10 mouse cellular contexts compared by ENCODE assay signal in the genomic region with DNA sequence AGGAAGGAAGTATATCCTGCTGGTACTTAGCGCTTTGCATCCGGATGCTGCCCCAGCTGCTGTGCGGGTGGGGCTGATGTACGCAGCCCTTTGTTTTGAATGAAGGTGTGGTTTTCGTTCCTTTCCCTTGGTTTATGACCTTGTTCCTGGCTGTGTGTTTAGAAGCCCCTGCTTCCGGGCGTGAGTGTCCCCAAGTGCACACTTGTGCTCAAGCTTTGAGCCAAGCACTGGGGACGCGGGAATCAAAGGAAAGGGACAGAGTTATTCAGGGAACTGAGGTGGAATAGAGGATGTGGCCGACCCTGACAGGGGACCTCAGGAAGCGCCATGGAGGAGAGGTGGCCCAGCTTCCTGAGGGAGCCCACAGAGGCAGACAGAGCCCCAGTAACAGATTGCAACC. TPM values are rescaled to one million over a fixed set of nuclear protein-coding genes. Genes with fewer than 3 reads are reported as not detected.
DNase-seq lines count a peak whose midpoint lies in the region; ATAC-seq and TF ChIP-seq lines count a peak whose summit lies in the region.
"Had no signal": no experiment of that assay in that cellular context is flagged by ENCODE, and none has a peak within 500 bp of the region (broad histone marks: within the 10 kb centered on the region; RNA-seq: fewer than 3 reads in every experiment).

No protein-coding gene starts in this region.

- no peaks in the 10 kb centered on the region for H3K4me1 ChIP-seq in brown adipose tissue, adult 24 weeks (ENCODE audit: control insufficient read depth, insufficient read depth, insufficient read length, low read length)
- no peaks in the 10 kb centered on the region for H3K4me1 ChIP-seq in kidney, embryonic 16.5 days (ENCODE audit: insufficient read depth, low read length)
- H3K4me1 ChIP-seq: forebrain, embryonic 10.5 days; neural tube, embryonic 12.5 days had no signal

- ATAC-seq in kidney, embryonic 16.5 days (ENCODE audit: low FRiP score, low TSS enrichment): peak; percentile 46; the same call in 1 of the 2 replicates
- no peak for ATAC-seq in erythroblast, adult 5-6 weeks (replicated peaks; ENCODE audit: low FRiP score, poor library complexity, severe bottlenecking)

- peaks cover 6% of the 10 kb centered on the region; the same call in 1 of the 2 replicates for H3K36me3 ChIP-seq in kidney, embryonic 16.5 days (ENCODE audit: insufficient read depth, low read length)

- no peak for TF ChIP-seq CTCF in gastrocnemius, adult 2 months (IDR thresholded peaks at IDR 0.05)

- H3K4me2 ChIP-seq in kidney, embryonic 16.5 days (replicated peaks; ENCODE audit: low read depth, low read length): no peak overlapping the region
- H3K4me2 ChIP-seq: neural tube, embryonic 12.5 days had no signal

- no peaks in the 10 kb centered on the region for H3K27me3 ChIP-seq in kidney, embryonic 16.5 days (ENCODE audit: insufficient read depth, low read length)
- H3K27me3 ChIP-seq: neural tube, embryonic 12.5 days had no signal

- no peak overlapping the region for H3K4me3 ChIP-seq in gastrocnemius, adult 2 months
- no peak overlapping the region for H3K4me3 ChIP-seq in brown adipose tissue, adult 24 weeks (ENCODE audit: insufficient read depth, low read depth, low read length)
- H3K4me3 ChIP-seq in kidney, embryonic 16.5 days (ENCODE audit: low read length): no peak overlapping the region
- H3K4me3 ChIP-seq: forebrain, embryonic 10.5 days; neural tube, embryonic 12.5 days had no signal

- WGBS in kidney, embryonic 16.5 days: 78% methylated on average over 11 of the region's 11 CpGs

- intact Hi-C loops in gastrocnemius, adult 2 months (cut with DNase I): no loop called here

- H3K27ac ChIP-seq in gastrocnemius, adult 2 months: peak overlapping the region; percentile 61
- peak overlapping the region; percentile 65 for H3K27ac ChIP-seq in brown adipose tissue, adult 24 weeks (replicated peaks; ENCODE audit: low read depth, low read length)
- H3K27ac ChIP-seq in kidney, embryonic 16.5 days (ENCODE audit: low read length): peak overlapping the region; percentile 54; the same call in 1 of the 2 replicates
- H3K27ac ChIP-seq: forebrain, embryonic 10.5 days; neural tube, embryonic 12.5 days had no signal

- no peak overlapping the region for H3K9ac ChIP-seq in kidney, embryonic 16.5 days (replicated peaks; ENCODE audit: low read length)
- H3K9ac ChIP-seq: neural tube, embryonic 12.5 days had no signal

- no peaks in the 10 kb centered on the region for H3K9me3 ChIP-seq in kidney, embryonic 16.5 days (ENCODE audit: low read length)
- H3K9me3 ChIP-seq: forebrain, embryonic 10.5 days; neural tube, embryonic 12.5 days had no signal

- DNase-seq in gastrocnemius, adult 2 months: no peak
- DNase-seq in gastrocnemius, postnatal 4 days (ENCODE audit: low spot score in 2 of 2): no peak
- peak; percentile 38 to 64 for DNase-seq in thymus, adult 18-20 months
- no peak for DNase-seq in retina, embryonic 14.5 days (ENCODE audit: low spot score)
- DNase-seq in adrenal gland, adult 8-10 months: no peak

RNA-seq across cellular contexts. Expression of a gene that starts 13.7 kb away (rescaled TPM):
- 10 to 100 TPM; 27.7 to 34.3 TPM for total RNA-seq in gastrocnemius, adult 2 months (2021)
- total RNA-seq in gastrocnemius, postnatal 4 days (2021): 10 to 100 TPM; 26.5 to 31.4 TPM
- polyA plus RNA-seq in brown adipose tissue, adult 24 weeks (2012; ENCODE audit: insufficient read depth, insufficient read length, missing spikeins): 26.3 and 29.0 TPM in 2 replicates
- 47.1 and 48.6 TPM in 2 replicates for polyA plus RNA-seq in kidney, embryonic 16.5 days (2015; fragmentation: Nextera tagmentation; extraction: Ambion mirVana)
- 6.1 and 7.3 TPM in 2 replicates for total RNA-seq in erythroblast, adult 5-6 weeks (2015; ENCODE audit: low replicate concordance)
- total RNA-seq in erythroblast, adult 5-6 weeks (2017; ENCODE audit: low replicate concordance): 3.3 and 6.6 TPM in 2 replicates
- total RNA-seq in adrenal gland, adult 8-10 months (2022): 10 to 100 TPM; 81.1 to 95.2 (median 84.6) TPM

RNA-seq across cellular contexts. Expression of a gene that starts 35.8 kb away (rescaled TPM):
- total RNA-seq in gastrocnemius, adult 2 months (2021): 10 to 100 TPM; 15.4 to 16.3 TPM
- total RNA-seq in gastrocnemius, postnatal 4 days (2021): 10 to 100 TPM; 22.6 to 24.8 TPM
- 26.3 and 29.6 TPM in 2 replicates for polyA plus RNA-seq in brown adipose tissue, adult 24 weeks (2012; ENCODE audit: insufficient read depth, insufficient read length, missing spikeins)
- polyA plus RNA-seq in kidney, embryonic 16.5 days (2015; fragmentation: Nextera tagmentation; extraction: Ambion mirVana): 67.9 and 73.8 TPM in 2 replicates
- total RNA-seq in erythroblast, adult 5-6 weeks (2015; ENCODE audit: low replicate concordance): 0.19 and 3.8 TPM in 2 replicates
- 10.3 and 10.6 TPM in 2 replicates for total RNA-seq in erythroblast, adult 5-6 weeks (2017; ENCODE audit: low replicate concordance)
- total RNA-seq in adrenal gland, adult 8-10 months (2022): 10 to 100 TPM; 30.5 to 50.1 (median 40.8) TPM

RNA-seq across cellular contexts. Expression of a gene that starts 35.8 kb away (rescaled TPM):
- total RNA-seq in gastrocnemius, adult 2 months (2021): 10 to 100 TPM; 36.7 to 38.5 TPM
- 10 to 100 TPM; 47.4 to 47.9 TPM for total RNA-seq in gastrocnemius, postnatal 4 days (2021)
- polyA plus RNA-seq in brown adipose tissue, adult 24 weeks (2012; ENCODE audit: insufficient read depth, insufficient read length, missing spikeins): 28.3 and 32.1 TPM in 2 replicates
- polyA plus RNA-seq in kidney, embryonic 16.5 days (2015; fragmentation: Nextera tagmentation; extraction: Ambion mirVana): 73.4 and 76.1 TPM in 2 replicates
- total RNA-seq in erythroblast, adult 5-6 weeks (2015; ENCODE audit: low replicate concordance): 14.4 and 18.1 TPM in 2 replicates
- total RNA-seq in erythroblast, adult 5-6 weeks (2017; ENCODE audit: low replicate concordance): 5.0 and 8.1 TPM in 2 replicates
- total RNA-seq in adrenal gland, adult 8-10 months (2022): 10 to 100 TPM; 41.9 to 46.9 (median 45.6) TPM

Comparison
In these comparisons a context has a peak if more than half of its experiments do, and no peak if none do; other contexts are left out.
1. DNase-seq: peak in thymus, adult 18-20 months (2 of 2); none in gastrocnemius, adult 2 months (single experiment), gastrocnemius, postnatal 4 days (0 of 2), retina, embryonic 14.5 days (single experiment) and adrenal gland, adult 8-10 months (single experiment).
2. Peak in every context shown above with its lines, with median percentiles within 50 percentile points of each other: H3K27ac ChIP-seq.